Mouse (Mus musculus) frontal cortex, postnatal 14 days (tissue): Measurements from ENCODE around the gene Gpnmb.

Source experiments
- DNase-seq, 2 experiments: peaks; one replicate each; pipeline ENCODE4 v3.0.0; 2022; ENCODE audit warnings: low spot score in 2 of 2

Gpnmb gene

GRCm38 (mm10) chr6:49096933-49097461 is 60.7 kb downstream of the Gpnmb start:
- peak; percentile 53 for DNase-seq

GRCm38 (mm10) chr6:49097596-49098110 is 61.3 kb downstream of the Gpnmb start:
- DNase-seq: no peak

- DNase-seq: no peak
These were observed 62.7 kb downstream of the Gpnmb start for GRCm38 (mm10) chr6:49099086-49099485.

GRCm38 (mm10) chr6:49106746-49107500 is 70.6 kb downstream of the Gpnmb start:
- DNase-seq: no peak

GRCm38 (mm10) chr6:49109196-49109595 is 72.8 kb downstream of the Gpnmb start:
- DNase-seq: no peak

GRCm38 (mm10) chr6:49113895-49114294 is 77.5 kb downstream of the Gpnmb start:
- DNase-seq: no peak

GRCm38 (mm10) chr6:49114457-49114856 is 78.1 kb downstream of the Gpnmb start:
- no peak for DNase-seq

GRCm38 (mm10) chr6:49115550-49115949 is 79.2 kb downstream of the Gpnmb start:
- DNase-seq: no peak

GRCm38 (mm10) chr6:49116241-49116640 is 79.9 kb downstream of the Gpnmb start:
- no peak for DNase-seq

- DNase-seq: no peak
These were observed 82.1 kb downstream of the Gpnmb start for GRCm38 (mm10) chr6:49118446-49118845.

- DNase-seq: no peak
These were observed 83.3 kb downstream of the Gpnmb start for GRCm38 (mm10) chr6:49119462-49120135.

- DNase-seq: no peak
These were observed 84.0 kb downstream of the Gpnmb start for GRCm38 (mm10) chr6:49120370-49120769.
